Mouse (Mus musculus): ENCODE measurements around the gene Igfals.

The Igfals gene

GRCm38 (mm10) chr17:24861785-24862184, 4.0 kb upstream of the Igfals start:
- no peak for DNase-seq (ENCODE audit: low read depth)

GRCm38 (mm10) chr17:24867914-24868313, 2.1 kb downstream of the Igfals start:
- no peak for DNase-seq (ENCODE audit: low read depth)

DNA sequence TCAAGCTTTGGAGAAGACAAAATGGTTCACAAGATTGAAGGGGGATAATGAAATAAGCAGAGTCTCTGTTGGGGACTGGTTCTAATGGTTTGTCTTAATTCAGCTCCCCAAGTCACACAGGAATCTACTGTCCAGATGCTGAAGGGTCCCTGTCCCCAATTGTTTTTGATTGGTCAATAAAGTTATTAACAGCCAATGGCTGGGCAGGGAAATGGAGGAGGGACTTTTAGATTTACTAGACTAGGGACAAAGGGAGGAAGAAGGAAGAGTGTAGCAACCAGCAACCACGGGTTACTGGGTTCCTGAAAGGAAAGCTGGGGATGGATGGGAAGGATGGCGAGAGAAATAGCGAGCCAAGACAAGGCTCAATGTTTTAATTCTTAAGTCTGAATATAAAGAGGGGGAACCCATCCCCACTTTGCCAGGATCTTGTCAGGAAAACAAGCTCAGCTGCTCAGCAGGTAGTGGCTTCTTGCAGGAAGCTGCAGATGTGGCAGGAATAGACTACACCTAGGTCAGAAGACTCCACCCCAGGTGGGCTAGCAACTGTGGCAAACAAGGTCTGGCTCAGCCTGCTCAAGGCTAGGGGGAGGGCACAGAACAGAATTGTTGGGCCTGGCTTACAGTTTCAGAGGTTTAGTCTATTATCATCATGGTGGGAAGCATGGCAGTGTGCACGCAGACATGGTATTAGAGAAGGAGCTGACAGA, 8.1 kb downstream of the Igfals start:
- DNase-seq (ENCODE audit: low read depth) = no peak

GRCm38 (mm10) chr17:24874405-24874745, 8.6 kb downstream of the Igfals start:
- DNase-seq (ENCODE audit: low read depth) = no peak

DNA sequence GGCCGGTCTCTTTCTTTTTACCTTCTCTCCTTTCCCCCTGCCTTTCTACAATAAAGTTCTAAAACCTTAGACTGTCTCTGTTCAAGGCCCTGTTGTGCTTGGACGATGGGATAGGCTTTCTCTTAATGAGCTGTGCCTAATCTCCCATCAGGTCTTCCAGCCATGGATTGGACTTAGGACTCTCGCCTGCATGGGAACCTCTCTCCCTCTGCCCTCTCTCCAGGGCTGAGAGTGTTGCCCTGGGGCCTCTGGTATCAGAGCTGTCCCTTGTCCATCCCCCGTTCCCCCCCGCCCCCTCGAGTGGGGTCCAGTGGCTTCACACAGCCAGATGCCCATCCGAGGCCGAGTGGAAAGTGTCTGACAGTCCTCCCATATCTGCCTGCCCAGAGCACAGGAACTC, 9.2 kb downstream of the Igfals start:
- DNase-seq (ENCODE audit: low read depth) = no peak

DNA sequence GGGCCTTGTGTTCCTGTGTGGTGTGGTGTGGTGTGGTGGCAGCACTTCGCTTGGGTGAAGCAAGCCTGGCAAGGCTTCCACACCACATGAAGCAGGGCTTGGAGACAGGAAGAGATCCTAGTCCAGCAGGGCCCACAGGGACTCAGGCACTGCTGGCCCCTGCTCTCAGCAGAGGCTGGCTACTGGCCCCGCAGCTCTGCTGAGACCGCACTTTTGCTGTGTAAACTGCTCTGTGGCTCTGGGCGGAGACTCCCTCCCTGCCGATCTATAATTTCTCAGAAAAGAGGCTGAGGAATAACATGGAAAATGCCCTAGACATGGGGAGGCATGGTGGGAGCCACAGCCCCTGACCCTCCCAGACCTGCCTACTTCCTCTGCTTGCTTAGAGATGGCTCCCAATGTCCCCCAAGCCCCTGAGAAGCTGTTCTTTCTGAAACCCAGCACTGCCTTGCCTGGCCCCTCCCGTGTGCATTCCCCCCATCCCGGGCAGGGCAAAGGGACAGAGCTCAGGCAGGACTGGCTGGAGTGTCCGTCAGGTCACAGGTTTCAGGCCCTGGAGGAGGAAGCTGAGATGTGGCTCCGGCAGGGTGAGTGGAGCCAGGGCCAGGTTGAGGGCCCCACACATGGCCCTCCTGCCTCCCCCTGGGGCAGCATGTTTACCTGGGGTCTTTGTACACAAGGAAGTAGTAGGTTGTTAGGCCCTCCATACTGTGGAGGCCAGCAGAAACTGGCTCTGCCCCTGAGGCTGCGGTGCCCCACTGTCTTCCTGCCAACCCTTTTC, 11.7 kb downstream of the Igfals start:
- no peak for DNase-seq (ENCODE audit: low read depth)

DNA sequence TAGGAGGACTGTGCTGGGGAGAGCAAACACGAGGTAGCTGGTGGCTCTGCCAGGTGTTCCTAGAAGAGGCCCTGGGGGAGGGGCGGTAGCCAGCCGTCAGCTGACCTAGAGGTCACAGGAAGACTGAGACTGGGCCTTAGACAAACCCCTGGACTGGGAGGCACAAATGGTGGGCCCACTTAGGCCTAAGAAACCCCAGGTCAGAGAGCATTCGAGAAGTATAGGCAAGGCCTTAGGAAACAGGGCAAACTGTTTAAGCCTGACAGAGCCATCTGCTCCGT, 12.3 kb downstream of the Igfals start:
- no peak for DNase-seq (ENCODE audit: low read depth)

GRCm38 (mm10) chr17:24878531-24878930, 12.7 kb downstream of the Igfals start:
- DNase-seq (ENCODE audit: low read depth) = no peak

DNA sequence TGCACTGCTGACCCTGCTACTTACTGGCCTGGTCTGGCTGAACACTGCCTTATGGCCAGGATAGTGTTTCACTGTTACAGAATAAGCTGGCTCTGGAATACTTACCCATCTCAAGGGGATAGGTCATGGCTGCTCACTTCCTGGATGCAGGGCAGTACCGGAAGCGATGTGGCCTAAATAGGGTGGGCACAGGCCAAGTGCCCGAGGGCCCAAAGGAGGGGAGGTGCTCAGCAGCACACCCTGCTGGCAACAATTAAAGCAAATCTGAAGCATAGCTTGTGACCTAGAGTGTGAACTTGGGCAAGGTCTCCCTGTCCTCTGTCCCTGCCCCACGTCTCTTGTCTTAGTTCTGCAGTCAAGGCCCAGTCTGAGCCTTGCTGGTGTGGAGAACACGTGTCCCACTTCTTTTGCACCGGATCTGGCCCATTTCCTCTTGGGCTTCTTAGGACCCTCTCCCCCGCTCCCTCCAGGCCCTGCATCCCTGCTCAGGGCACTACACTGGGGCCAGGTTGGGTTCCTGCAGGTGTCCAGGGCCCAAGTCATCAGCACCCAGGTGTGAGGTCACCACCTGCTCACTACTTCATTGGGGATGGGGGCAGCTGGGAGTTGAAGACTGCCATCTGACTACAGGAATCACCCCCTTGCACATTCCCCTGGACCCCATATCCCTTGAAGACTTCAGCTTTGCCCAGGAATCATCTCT, 16.1 kb downstream of the Igfals start:
- DNase-seq (ENCODE audit: low read depth) = no peak

DNA sequence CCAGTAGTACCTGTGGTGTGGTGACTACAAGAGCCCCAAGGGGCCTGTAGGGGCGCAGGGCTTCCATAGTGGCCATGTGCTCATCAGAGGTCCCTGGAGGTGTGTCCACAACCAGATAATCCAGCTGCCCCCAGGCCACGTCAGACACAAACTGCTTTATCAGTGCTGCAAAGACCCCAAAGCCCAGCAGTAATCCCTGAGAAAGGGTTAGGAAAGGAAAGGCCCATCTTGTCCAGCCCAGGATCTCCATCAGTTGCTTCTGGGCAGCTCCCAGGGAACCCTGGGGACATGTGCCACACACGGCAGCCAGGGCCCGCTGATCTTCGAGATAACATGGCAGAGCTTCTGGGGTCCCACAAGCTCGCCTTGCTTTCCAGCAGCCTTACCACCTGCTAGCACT, 18.6 kb downstream of the Igfals start:
- DNase-seq (ENCODE audit: low read depth) = no peak

GRCm38 (mm10) chr17:24885356-24886133, 19.7 kb downstream of the Igfals start:
- DNase-seq (ENCODE audit: low read depth) = no peak

GRCm38 (mm10) chr17:24886134-24886931, 20.5 kb downstream of the Igfals start, which contains the start of the genes Nubp2 and Spsb3:
Nubp2 (minus strand) TSS chr17:24886349.
Spsb3 (plus strand) TSS chr17:24886643.
- peak; percentile 99 for DNase-seq (ENCODE audit: low read depth)

GRCm38 (mm10) chr17:24886932-24887271, 21.1 kb downstream of the Igfals start:
- DNase-seq (ENCODE audit: low read depth) = no peak

DNA sequence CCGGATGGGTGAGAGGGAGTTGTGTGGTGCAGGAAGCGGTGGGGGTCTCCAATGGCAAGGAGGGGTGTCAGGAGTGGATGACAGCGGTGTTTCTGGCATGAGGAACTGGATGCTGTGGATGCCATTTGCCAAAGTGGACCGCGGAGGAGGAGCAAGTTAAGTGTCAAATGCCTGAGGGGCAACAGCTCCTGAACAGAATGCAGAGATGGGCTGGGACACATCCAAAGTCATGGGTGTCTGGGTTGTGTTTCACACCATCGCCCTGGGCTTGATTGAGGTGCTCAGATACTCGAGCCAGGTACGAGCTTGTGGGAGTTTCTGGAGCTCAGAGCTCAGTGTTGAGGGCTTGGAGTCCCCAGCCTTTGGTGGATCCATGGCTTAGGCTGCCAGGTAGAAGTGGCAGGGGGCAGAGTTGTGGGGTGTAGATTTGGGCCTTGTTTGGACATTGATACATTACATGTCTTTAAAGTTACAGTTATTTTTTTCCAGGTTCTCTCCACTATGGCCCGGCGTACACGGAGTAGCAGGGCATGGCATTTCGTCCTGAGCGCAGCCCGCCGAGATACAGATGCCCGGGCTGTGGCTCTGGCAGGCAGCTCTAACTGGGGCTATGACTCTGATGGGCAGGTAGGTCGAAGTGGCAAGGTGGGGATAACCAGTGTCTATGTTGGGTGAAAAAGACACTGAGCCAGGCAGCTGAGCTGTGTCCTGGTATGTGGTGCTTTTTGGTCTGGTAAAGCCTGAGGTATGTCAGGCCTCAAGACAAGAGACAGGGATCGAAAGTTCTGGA, 21.7 kb downstream of the Igfals start:
- DNase-seq (ENCODE audit: low read depth) = no peak

- no peak for DNase-seq (ENCODE audit: low read depth)
Measured at GRCm38 (mm10) chr17:24888862-24889261, 23.1 kb downstream of the Igfals start.

GRCm38 (mm10) chr17:24890151-24891092, 24.6 kb downstream of the Igfals start:
- DNase-seq (ENCODE audit: low read depth) = no peak

GRCm38 (mm10) chr17:24891321-24891720, 25.5 kb downstream of the Igfals start:
- DNase-seq (ENCODE audit: low read depth) = no peak

DNA sequence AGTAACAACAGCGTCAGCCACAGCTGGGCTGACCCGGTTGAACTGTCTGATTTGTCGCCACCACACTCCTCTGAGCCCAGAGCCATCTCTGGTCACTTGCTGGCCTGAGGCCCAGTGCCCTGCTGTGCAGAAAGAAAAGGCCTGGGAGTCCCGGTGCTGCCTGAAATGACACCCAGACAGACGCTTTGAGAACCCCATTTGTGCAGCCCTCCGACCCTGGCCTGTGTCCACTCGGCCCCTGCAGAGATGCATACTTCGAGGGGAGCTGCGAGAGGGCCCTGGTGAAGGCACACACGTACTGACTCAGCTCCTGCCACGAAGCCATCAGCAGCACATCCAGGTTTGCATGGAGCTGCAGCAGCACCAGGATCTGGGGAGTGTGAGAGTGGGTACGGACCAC, 27.0 kb downstream of the Igfals start:
- no peak for DNase-seq (ENCODE audit: low read depth)

DNA sequence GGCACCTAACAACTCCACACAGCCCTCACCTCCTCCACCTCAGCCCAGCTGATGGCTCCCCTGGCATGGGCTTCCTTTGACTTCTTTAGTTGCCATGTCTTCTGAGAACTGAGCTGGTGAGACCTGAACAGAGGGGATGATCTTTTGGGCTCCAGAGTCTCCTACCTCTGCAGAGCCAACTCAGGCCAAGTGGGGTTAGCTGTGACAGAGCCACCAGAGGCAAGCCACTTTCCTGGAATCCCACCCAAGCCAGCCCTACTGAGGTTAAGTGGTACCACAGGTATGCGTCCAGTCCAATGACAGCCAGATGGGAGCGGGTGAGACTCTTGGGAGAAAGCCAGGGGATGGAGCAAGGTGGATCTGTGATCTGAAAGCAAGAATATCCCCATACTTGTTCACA, 27.5 kb downstream of the Igfals start:
- no peak for DNase-seq (ENCODE audit: low read depth)
